Comparison of ENCODE assay signal across 7 mouse cellular contexts in genomic region chr5:92353517-92353916, GRCm38 (mm10). TPM values are rescaled to one million over a fixed set of nuclear protein-coding genes. Genes with fewer than 3 reads are reported as not detected.
DNase-seq lines count a peak whose midpoint lies in the region; ATAC-seq and TF ChIP-seq lines count a peak whose summit lies in the region.

No protein-coding gene starts in this region.

- peak overlapping the region; percentile 88 for H3K9ac ChIP-seq in MEL (ENCODE audit: control insufficient read depth, low read depth, low read length, poor library complexity, severe bottlenecking)
- peak overlapping the region; percentile 31; the same call in 1 of the 2 replicates for H3K9ac ChIP-seq in intestine, embryonic 14.5 days (ENCODE audit: low read length)
- H3K9ac ChIP-seq in lung, embryonic 16.5 days (ENCODE audit: low read length), result 0 out of 2 replicates have a peak overlapping the region, but pooled peaks have one; percentile 49
- no peak overlapping the region for H3K9ac ChIP-seq in stomach, embryonic 14.5 days (replicated peaks; ENCODE audit: low read depth, low read length)

- H3K4me1 ChIP-seq in MEL (ENCODE audit: control insufficient read depth in 1 of 2, insufficient read depth in 2 of 2, low read length in 2 of 2), result peaks cover 0 to 6% of the 10 kb centered on the region in 2 experiments; a peak in 2 of 4 replicates
- 0 out of 2 replicates have a peak, but pooled peaks cover 4% of the 10 kb centered on the region for H3K4me1 ChIP-seq in intestine, embryonic 14.5 days (replicated peaks; ENCODE audit: control insufficient read depth, insufficient read depth, low read length)
- peaks cover 6% of the 10 kb centered on the region; the same call in 1 of the 2 replicates for H3K4me1 ChIP-seq in lung, embryonic 16.5 days (replicated peaks; ENCODE audit: control insufficient read depth, insufficient read depth, low read length)
- no peaks in the 10 kb centered on the region for H3K4me1 ChIP-seq in stomach, embryonic 14.5 days (ENCODE audit: control insufficient read depth, insufficient read depth, low read length)

- no peak for TF ChIP-seq RAD21 in MEL (IDR thresholded peaks at IDR 0.05; ENCODE audit: low read depth, low read length)

- H3K27ac ChIP-seq in MEL (ENCODE audit: control insufficient read depth, low read depth, low read length), result no peak overlapping the region
- H3K27ac ChIP-seq in intestine, embryonic 14.5 days (ENCODE audit: low read depth), result no peak overlapping the region
- no peak overlapping the region for H3K27ac ChIP-seq in lung, embryonic 16.5 days (ENCODE audit: low read length)
- no peak overlapping the region for H3K27ac ChIP-seq in stomach, embryonic 14.5 days (ENCODE audit: low read length)

- TF ChIP-seq CTCF in MEL (IDR thresholded peaks at IDR 0.05 in 2 of 3, conservative IDR thresholded peaks at IDR 0.05 in 1 of 3; ENCODE audit: control insufficient read depth in 1 of 3, insufficient read depth in 1 of 3, low read depth in 2 of 3, low read length in 3 of 3, poor library complexity in 1 of 3, severe bottlenecking in 1 of 3), result no peak

- no peaks in the 10 kb centered on the region for H3K36me3 ChIP-seq in MEL (ENCODE audit: control insufficient read depth in 1 of 2, insufficient read depth in 2 of 2, low read length in 2 of 2)
- no peaks in the 10 kb centered on the region for H3K36me3 ChIP-seq in intestine, embryonic 14.5 days (ENCODE audit: control insufficient read depth, insufficient read depth, low read length)
- no peaks in the 10 kb centered on the region for H3K36me3 ChIP-seq in lung, embryonic 16.5 days (ENCODE audit: control insufficient read depth, insufficient read depth, low read length)
- H3K36me3 ChIP-seq in stomach, embryonic 14.5 days (ENCODE audit: control insufficient read depth, insufficient read depth, low read length), result no peaks in the 10 kb centered on the region

- peak; percentile 73 for ATAC-seq in erythroid progenitor cell, adult 5-6 weeks (replicated peaks; ENCODE audit: low FRiP score, poor library complexity, severe bottlenecking)
- ATAC-seq in intestine, embryonic 14.5 days (replicated peaks; ENCODE audit: low FRiP score, low TSS enrichment, low read depth), result no peak
- no peak for ATAC-seq in lung, embryonic 16.5 days (ENCODE audit: low read depth)
- no peak for ATAC-seq in stomach, embryonic 14.5 days (ENCODE audit: insufficient number of reproducible peaks, insufficient read depth, low FRiP score, low read depth)

- H3K9me3 ChIP-seq in MEL (replicated peaks; ENCODE audit: insufficient read depth, low read length), result no peaks in the 10 kb centered on the region
- no peaks in the 10 kb centered on the region for H3K9me3 ChIP-seq in intestine, embryonic 14.5 days (ENCODE audit: control insufficient read depth, low read length)
- no peaks in the 10 kb centered on the region for H3K9me3 ChIP-seq in lung, embryonic 16.5 days (ENCODE audit: control insufficient read depth, low read length)
- no peaks in the 10 kb centered on the region for H3K9me3 ChIP-seq in stomach, embryonic 14.5 days (ENCODE audit: control insufficient read depth, low read depth, low read length)

- WGBS in intestine, embryonic 14.5 days, result 21% methylated on average over 11 of the region's 11 CpGs
- 39% methylated on average over 11 of the region's 11 CpGs for WGBS in lung, embryonic 16.5 days
- 44% methylated on average over 11 of the region's 11 CpGs for WGBS in stomach, embryonic 14.5 days

- DNase-seq in CD4-positive helper T cell, adult 2 months (ENCODE audit: low read depth, low spot score), result peak; percentile 77
- peak; percentile 80 for DNase-seq in MEL (ENCODE audit: low read depth, low spot score)
- DNase-seq in intestine, embryonic 14.5 days (ENCODE audit: low spot score), result no peak
- DNase-seq in cerebellum, postnatal 14 days, result no peak

- H3K79me2 ChIP-seq in MEL (ENCODE audit: control insufficient read depth, insufficient read depth, low read length, poor library complexity), result no peaks in the 10 kb centered on the region

- TF ChIP-seq POLR2A in MEL (IDR thresholded peaks at IDR 0.05; ENCODE audit: control insufficient read depth in 1 of 2, insufficient read depth in 1 of 2, low read depth in 1 of 2, low read length in 2 of 2, poor library complexity in 1 of 2), result peak in 1 of 2 experiments; percentile 46; a peak in 1 of 4 replicates

- TF ChIP-seq EP300 in MEL (IDR thresholded peaks at IDR 0.05; ENCODE audit: low read depth in 1 of 2, low read length in 2 of 2), result no peak

- peak overlapping the region; percentile 42 for H3K4me2 ChIP-seq in intestine, embryonic 14.5 days (ENCODE audit: low read length)
- peak overlapping the region; percentile 48 for H3K4me2 ChIP-seq in lung, embryonic 16.5 days (ENCODE audit: low read depth, low read length)
- H3K4me2 ChIP-seq in stomach, embryonic 14.5 days (replicated peaks; ENCODE audit: low read depth, low read length), result 0 out of 2 replicates have a peak overlapping the region, but pooled peaks have one; percentile 17

- H3K27me3 ChIP-seq in MEL (ENCODE audit: control insufficient read depth in 1 of 2, insufficient read depth in 2 of 2, low read length in 2 of 2), result peaks cover 0 to 2% of the 10 kb centered on the region in 2 experiments; a peak in 2 of 4 replicates
- no peaks in the 10 kb centered on the region for H3K27me3 ChIP-seq in intestine, embryonic 14.5 days (replicated peaks; ENCODE audit: control insufficient read depth, insufficient read depth, low read length)
- no peaks in the 10 kb centered on the region for H3K27me3 ChIP-seq in lung, embryonic 16.5 days (ENCODE audit: control insufficient read depth, insufficient read depth, low read depth, low read length)
- no peaks in the 10 kb centered on the region for H3K27me3 ChIP-seq in stomach, embryonic 14.5 days (ENCODE audit: control insufficient read depth, insufficient read depth, low read length)

- peak overlapping the region; percentile 81 to 97 for H3K4me3 ChIP-seq in MEL (ENCODE audit: control insufficient read depth in 1 of 2, insufficient read depth in 1 of 2, low read depth in 2 of 2, low read length in 2 of 2)
- peak overlapping the region; percentile 26 for H3K4me3 ChIP-seq in intestine, embryonic 14.5 days (ENCODE audit: low read depth, low read length)
- H3K4me3 ChIP-seq in lung, embryonic 16.5 days (ENCODE audit: low read length), result peak overlapping the region; percentile 43
- no peak overlapping the region for H3K4me3 ChIP-seq in stomach, embryonic 14.5 days (ENCODE audit: low read depth, low read length)

TF ChIP-seq in MEL, 35 proteins besides CTCF, POLR2A, EP300 and RAD21 (continues in another document):
- TF ChIP-seq NRF1 (IDR thresholded peaks at IDR 0.05; ENCODE audit: insufficient read depth, low read depth, low read length, poor library complexity, severe bottlenecking), result peak; percentile 65
- TF ChIP-seq ZC3H11A (IDR thresholded peaks at IDR 0.05; ENCODE audit: low read depth, low read length), result no peak
- no peak for TF ChIP-seq MXI1 (IDR thresholded peaks at IDR 0.05; ENCODE audit: low read depth, low read length)
- no peak for TF ChIP-seq MAFK (IDR thresholded peaks at IDR 0.05; ENCODE audit: borderline replicate concordance, low read depth, low read length)
- no peak for TF ChIP-seq SMC3 (IDR thresholded peaks at IDR 0.05; ENCODE audit: low read depth, low read length)

RNA-seq across cellular contexts. Expression of gene Cxcl10, which starts 4.8 kb away (rescaled TPM):
- not detected in 2 replicates for total RNA-seq in MEL (2012; rRNA removed)
- under 1 TPM in 1 of 2 experiments, not detected in 1; 0.11 TPM for polyA plus RNA-seq in MEL (2012; ENCODE audit: insufficient read depth in 1 of 2, insufficient read length in 2 of 2, low read depth in 1 of 2, low replicate concordance in 2 of 2, missing spikeins in 1 of 2)
- total RNA-seq in erythroid progenitor cell, adult 5-6 weeks (2015; ENCODE audit: low replicate concordance), result 6.1 and 18.4 TPM in 2 replicates
- total RNA-seq in erythroid progenitor cell, adult 5-6 weeks (2017; ENCODE audit: low replicate concordance), result 1.7 and 2.8 TPM in 2 replicates
- 1.9 and 3.3 TPM in 2 replicates for polyA plus RNA-seq in intestine, embryonic 14.5 days (2014; fragmentation: Nextera tagmentation; extraction: Ambion mirVana)
- 0.57 and 2.7 TPM in 2 replicates for polyA plus RNA-seq in lung, embryonic 16.5 days (2015; fragmentation: Nextera tagmentation; extraction: Ambion mirVana)
- polyA plus RNA-seq in stomach, embryonic 14.5 days (2014; fragmentation: Nextera tagmentation; extraction: Ambion mirVana), result 0.54 and 0.94 TPM in 2 replicates

RNA-seq across cellular contexts. Expression of gene Art3, which starts 21.9 kb away (rescaled TPM):
- not detected in 2 replicates for total RNA-seq in MEL (2012; rRNA removed)
- polyA plus RNA-seq in MEL (2012; ENCODE audit: insufficient read depth in 1 of 2, insufficient read length in 2 of 2, low read depth in 1 of 2, low replicate concordance in 2 of 2, missing spikeins in 1 of 2), result not detected
- total RNA-seq in erythroid progenitor cell, adult 5-6 weeks (2015; ENCODE audit: low replicate concordance), result not detected in 2 replicates
- total RNA-seq in erythroid progenitor cell, adult 5-6 weeks (2017; ENCODE audit: low replicate concordance), result not detected in 2 replicates
- 2.5 and 2.6 TPM in 2 replicates for polyA plus RNA-seq in intestine, embryonic 14.5 days (2014; fragmentation: Nextera tagmentation; extraction: Ambion mirVana)
- polyA plus RNA-seq in lung, embryonic 16.5 days (2015; fragmentation: Nextera tagmentation; extraction: Ambion mirVana), result 9.3 and 12.6 TPM in 2 replicates
- polyA plus RNA-seq in stomach, embryonic 14.5 days (2014; fragmentation: Nextera tagmentation; extraction: Ambion mirVana), result 1.9 and 4.0 TPM in 2 replicates

RNA-seq across cellular contexts. Expression of gene Cxcl9, which starts 25.6 kb away (rescaled TPM):
- not detected in 2 replicates for total RNA-seq in MEL (2012; rRNA removed)
- not detected for polyA plus RNA-seq in MEL (2012; ENCODE audit: insufficient read depth in 1 of 2, insufficient read length in 2 of 2, low read depth in 1 of 2, low replicate concordance in 2 of 2, missing spikeins in 1 of 2)
- 0.84 and 2.5 TPM in 2 replicates for total RNA-seq in erythroid progenitor cell, adult 5-6 weeks (2015; ENCODE audit: low replicate concordance)
- 1.4 and 23.5 TPM in 2 replicates for total RNA-seq in erythroid progenitor cell, adult 5-6 weeks (2017; ENCODE audit: low replicate concordance)
- polyA plus RNA-seq in intestine, embryonic 14.5 days (2014; fragmentation: Nextera tagmentation; extraction: Ambion mirVana), result not detected in 2 replicates
- polyA plus RNA-seq in lung, embryonic 16.5 days (2015; fragmentation: Nextera tagmentation; extraction: Ambion mirVana), result not detected in 2 replicates
- not detected in 2 replicates for polyA plus RNA-seq in stomach, embryonic 14.5 days (2014; fragmentation: Nextera tagmentation; extraction: Ambion mirVana)

RNA-seq across cellular contexts. Expression of gene Sdad1, which starts 43.2 kb away (rescaled TPM):
- total RNA-seq in MEL (2012; rRNA removed), result 70.9 and 72.4 TPM in 2 replicates
- 10 to 100 TPM in 1 of 2 experiments, not detected in 1; 73.0 TPM for polyA plus RNA-seq in MEL (2012; ENCODE audit: insufficient read depth in 1 of 2, insufficient read length in 2 of 2, low read depth in 1 of 2, low replicate concordance in 2 of 2, missing spikeins in 1 of 2)
- 7.9 and 8.0 TPM in 2 replicates for total RNA-seq in erythroid progenitor cell, adult 5-6 weeks (2015; ENCODE audit: low replicate concordance)
- total RNA-seq in erythroid progenitor cell, adult 5-6 weeks (2017; ENCODE audit: low replicate concordance), result 6.9 and 8.0 TPM in 2 replicates
- 47.4 and 51.3 TPM in 2 replicates for polyA plus RNA-seq in intestine, embryonic 14.5 days (2014; fragmentation: Nextera tagmentation; extraction: Ambion mirVana)
- polyA plus RNA-seq in lung, embryonic 16.5 days (2015; fragmentation: Nextera tagmentation; extraction: Ambion mirVana), result 24.7 and 30.8 TPM in 2 replicates
- polyA plus RNA-seq in stomach, embryonic 14.5 days (2014; fragmentation: Nextera tagmentation; extraction: Ambion mirVana), result 53.8 and 56.0 TPM in 2 replicates

Comparison
In these comparisons a context has a peak if more than half of its experiments do, and no peak if none do; other contexts are left out.
1. DNase-seq: peak in CD4-positive helper T cell, adult 2 months (single experiment) and MEL (single experiment); none in intestine, embryonic 14.5 days (single experiment) and cerebellum, postnatal 14 days (0 of 2).
2. Peak in every context shown above with its lines, with median percentiles within 50 percentile points of each other: H3K4me2 ChIP-seq.